Mouse (Mus musculus): ENCODE data around the gene Fancc.

- TF ChIP-seq CTCF (IDR thresholded peaks at IDR 0.05; ENCODE audit: low read depth, low read length) (no peak), POLR2A (IDR thresholded peaks at IDR 0.05; ENCODE audit: extremely low read depth, insufficient read depth, low read length) (no peak)
Measured at GRCm38 (mm10) chr13:63262168-63262957, 234.7 kb downstream of the Fancc start.
